Mouse (Mus musculus): ENCODE measurements around the gene Zfp385b.

GRCm38 (mm10) chr2:77411612-77412011 lies 407.8 kb downstream of the Zfp385b start:
- TF ChIP-seq POLR2A (IDR thresholded peaks at IDR 0.05; ENCODE audit: insufficient read depth, low read depth, low read length) (no peak), CTCF (IDR thresholded peaks at IDR 0.05) (no peak)
